Mouse (Mus musculus) activated CD4-positive, CD25-positive, alpha-beta regulatory T cell, adult 4 months (primary cell): Measurements from ENCODE around the gene Ldhd. TPM values are rescaled to one million over a fixed set of nuclear protein-coding genes. Genes with fewer than 3 reads are reported as not detected.

ENCODE experiments used
- ATAC-seq: one replicate; pipeline ENCODE4 v1.8.0; 2017
- polyA plus RNA-seq, 2 experiments: library from polyadenylated mRNA; unstranded; fragments of 100-300 nt; shearing (Covaris generic); gene quantifications; one replicate each; pipeline ENCODE4 v1.2.1; 2017

Gene Ldhd
- 1 to 10 TPM in 1 of 2 experiments, under 1 TPM in 1; 0.18 to 1.2 TPM for polyA plus RNA-seq

DNA sequence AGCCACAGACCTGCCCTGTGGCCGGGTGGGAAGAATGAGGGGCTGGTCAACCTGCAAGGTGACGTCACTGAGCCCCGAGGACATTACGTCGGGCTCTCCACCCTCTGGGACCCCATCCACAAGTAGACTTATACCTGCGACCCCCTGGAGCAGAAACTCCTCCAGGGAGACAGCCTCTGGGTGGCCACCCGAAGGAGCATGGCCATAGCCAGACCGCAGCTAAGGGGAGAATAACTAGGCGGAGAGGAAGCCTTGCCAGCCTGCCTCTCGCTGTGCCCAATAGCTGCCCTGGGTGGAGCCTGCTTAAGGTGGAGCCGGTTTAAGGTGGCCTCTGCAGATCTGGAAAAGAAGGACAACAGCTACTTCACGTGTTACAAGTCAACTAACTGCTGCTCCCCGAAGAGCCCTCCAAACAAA lies at the start of gene Ldhd:
Ldhd (minus strand) TSS at position 270 of the 417 bp plus-strand sequence.
- ATAC-seq = no peak

DNA sequence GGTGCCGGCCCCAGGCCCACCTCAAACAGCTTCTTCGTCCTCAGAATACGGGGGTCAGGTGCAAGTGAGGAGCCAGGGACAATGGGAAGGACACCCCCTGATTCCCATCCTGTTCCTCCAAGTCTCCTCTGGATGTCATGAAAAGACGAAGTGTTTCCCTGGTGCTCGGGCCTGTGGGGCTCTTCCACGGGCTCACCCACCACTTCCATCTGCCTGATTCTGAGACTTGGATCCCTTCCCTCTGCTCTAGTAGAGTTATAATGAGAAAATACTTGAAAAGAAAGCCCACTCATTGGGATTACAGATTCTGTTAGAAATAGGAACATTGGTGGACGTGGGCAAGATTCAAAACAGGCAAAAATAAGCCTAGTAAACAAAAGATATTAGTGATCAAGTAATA lies 48.7 kb upstream of the Ldhd start:
- no peak for ATAC-seq

DNA sequence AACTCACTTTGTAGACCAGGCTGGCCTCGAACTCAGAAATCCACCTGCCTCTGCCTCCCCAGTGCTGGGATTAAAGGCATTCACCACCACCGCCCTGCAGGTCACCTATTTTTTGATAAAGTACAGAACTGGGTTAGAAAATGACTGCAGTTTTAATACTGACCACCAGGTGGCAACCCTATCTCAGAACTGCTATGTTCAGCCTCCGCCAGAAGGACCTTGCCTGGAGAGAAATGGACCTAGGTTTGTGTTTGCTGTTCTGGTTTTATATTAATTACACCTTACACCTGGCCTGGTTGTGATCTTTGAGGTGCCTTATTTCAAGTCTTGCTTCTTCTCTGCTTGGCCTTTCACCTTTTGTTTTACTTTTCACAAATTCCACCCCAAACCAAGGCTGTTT lies 47.9 kb upstream of the Ldhd start:
- ATAC-seq = peak; percentile 78

GRCm38 (mm10) chr8:111676237-111676636 lies 46.1 kb upstream of the Ldhd start:
- ATAC-seq = no peak

DNA sequence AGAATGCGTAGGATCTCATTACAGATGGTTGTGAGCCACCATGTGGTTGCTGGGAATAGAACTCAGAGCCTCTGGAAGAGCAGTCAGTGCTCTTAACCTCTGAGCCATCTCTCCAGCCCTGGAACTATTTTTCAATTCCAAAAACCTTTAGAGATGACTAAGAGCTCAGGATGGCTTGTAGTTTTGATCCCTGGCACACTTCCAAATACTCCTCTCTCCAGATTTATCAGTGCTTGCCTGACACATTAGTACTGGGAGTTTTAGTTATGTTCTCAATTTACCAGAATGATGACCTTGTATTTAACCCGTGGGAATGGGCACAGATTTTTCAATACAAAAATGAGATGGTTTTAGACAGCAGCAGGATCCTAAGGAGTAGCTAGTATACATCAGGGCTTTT lies 36.6 kb upstream of the Ldhd start:
- ATAC-seq = no peak

GRCm38 (mm10) chr8:111662473-111662872 lies 32.3 kb upstream of the Ldhd start:
- ATAC-seq = peak; percentile 45

GRCm38 (mm10) chr8:111658819-111659423 lies 28.7 kb upstream of the Ldhd start:
- peak; percentile 57 for ATAC-seq

DNA sequence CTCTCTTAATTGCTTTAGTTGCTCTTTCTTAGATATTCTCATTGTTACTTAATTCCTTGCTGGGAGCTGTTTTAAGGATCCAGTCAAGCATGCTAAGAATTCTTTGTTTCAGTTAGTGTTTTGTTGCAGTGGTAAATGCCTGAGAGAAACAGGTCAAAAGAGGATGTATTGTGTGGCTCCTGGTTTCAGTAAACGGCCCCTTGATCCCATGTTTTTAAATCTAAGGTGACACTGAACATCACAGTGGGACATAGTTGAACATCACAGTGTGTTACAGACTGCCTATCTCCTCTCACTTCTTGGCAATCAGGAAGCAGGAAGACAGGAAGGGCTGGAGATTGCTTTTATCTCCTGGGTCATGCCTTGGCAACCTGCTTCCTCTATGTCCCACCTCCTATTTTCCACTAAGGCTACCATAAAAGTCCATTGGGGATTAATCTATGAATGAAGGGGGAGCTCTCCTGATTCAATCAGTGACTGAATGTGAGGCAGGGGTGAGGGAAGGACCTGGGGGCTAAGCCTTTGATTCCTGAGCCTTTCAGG lies 27.2 kb upstream of the Ldhd start:
- ATAC-seq = no peak

- ATAC-seq = no peak
Measured at GRCm38 (mm10) chr8:111653524-111653923, 23.4 kb upstream of the Ldhd start.

DNA sequence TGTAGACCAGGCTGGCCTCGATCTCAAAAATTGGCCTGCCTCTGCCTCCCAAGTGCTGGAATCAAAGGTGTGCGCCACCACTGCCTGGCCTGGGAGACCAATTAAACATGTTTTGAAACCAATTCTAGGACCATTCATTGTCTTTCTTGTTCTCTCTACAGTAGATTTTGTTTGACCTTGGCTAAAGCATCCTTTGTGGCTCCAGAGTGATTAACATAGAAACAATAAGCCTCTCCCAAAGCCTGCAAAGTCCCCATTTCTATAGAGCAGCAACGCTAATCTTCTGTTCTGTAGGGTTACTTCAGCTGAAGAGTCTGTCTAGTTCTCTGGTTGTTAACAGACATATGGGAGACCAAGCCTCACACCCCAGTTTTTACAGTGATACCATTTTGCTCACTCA lies 20.5 kb upstream of the Ldhd start:
- ATAC-seq = no peak

DNA sequence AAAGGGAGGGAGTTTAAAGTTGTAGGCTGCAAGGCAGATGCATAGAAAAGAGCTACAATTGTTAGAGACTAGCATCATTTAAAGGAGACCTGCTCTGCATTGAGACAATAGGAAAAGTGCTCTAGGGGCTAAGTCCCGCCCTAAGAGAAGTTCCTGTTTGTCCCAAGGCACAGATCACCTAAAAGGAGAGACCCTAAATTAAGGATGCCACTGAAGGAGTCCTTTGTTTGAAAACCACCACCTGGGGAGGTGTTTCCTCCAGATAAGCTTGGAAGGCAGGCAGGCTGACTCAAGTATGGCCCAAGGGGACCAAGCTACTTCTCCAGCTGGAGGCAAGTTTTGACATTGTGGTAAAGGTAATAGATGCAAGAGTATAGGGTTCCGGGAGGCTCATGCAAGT lies 18.7 kb upstream of the Ldhd start:
- no peak for ATAC-seq

DNA sequence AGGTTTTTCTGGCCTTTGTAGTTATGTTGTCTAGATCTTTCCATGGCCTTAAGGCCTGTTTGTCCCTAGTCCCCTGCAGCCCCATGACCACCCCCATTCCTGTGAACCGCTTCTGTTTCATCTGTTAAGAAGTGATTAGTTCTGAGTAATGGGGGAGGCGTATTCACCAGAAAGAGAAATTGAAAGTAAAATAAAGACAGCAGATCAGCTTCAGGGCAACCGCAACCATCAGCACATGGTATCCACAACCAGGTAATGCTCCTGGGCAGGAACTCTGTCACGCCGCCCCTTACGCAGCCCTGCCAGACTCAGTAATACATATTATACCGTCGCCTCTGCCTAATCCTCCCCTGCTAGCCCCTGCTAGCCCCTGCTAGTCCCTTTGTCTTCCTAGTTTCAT lies 15.5 kb upstream of the Ldhd start:
- peak; percentile 67 for ATAC-seq

DNA sequence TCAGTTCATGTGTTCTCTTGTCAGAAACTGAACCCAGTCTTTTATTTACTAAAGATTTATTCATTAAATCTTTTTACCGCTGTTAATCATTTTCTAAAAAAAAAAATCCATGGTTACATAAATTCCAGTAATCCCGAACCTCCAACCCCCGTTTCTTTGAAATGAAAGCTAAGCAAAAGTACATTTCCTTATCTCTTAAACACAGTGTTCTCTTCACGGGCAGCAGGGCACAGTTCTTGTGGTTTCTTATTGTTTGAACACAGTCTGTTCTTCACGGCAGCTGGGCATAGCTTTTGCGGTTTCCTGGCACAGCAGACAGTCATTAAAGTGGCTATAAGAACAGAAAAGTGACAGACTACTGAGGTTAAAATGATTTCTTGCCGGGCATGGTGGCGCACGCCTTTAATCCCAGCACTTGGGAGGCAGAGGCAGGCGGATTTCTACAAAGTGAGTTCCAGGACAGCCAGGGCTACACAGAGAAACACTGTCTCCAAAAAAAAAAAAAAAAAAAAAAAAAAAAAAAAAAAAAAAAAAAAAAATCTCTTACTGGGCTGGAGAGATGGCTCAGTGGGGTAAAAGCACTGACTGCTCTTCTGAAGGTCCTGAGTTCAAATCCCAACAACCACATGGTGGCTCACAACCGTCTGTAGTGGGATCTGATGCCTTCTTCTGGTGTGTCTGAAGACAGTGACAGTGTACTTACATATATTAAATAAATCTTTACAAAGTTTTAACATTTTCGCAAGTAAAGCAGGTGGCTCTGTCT lies 14.3 kb upstream of the Ldhd start:
- peak; percentile 58 for ATAC-seq

DNA sequence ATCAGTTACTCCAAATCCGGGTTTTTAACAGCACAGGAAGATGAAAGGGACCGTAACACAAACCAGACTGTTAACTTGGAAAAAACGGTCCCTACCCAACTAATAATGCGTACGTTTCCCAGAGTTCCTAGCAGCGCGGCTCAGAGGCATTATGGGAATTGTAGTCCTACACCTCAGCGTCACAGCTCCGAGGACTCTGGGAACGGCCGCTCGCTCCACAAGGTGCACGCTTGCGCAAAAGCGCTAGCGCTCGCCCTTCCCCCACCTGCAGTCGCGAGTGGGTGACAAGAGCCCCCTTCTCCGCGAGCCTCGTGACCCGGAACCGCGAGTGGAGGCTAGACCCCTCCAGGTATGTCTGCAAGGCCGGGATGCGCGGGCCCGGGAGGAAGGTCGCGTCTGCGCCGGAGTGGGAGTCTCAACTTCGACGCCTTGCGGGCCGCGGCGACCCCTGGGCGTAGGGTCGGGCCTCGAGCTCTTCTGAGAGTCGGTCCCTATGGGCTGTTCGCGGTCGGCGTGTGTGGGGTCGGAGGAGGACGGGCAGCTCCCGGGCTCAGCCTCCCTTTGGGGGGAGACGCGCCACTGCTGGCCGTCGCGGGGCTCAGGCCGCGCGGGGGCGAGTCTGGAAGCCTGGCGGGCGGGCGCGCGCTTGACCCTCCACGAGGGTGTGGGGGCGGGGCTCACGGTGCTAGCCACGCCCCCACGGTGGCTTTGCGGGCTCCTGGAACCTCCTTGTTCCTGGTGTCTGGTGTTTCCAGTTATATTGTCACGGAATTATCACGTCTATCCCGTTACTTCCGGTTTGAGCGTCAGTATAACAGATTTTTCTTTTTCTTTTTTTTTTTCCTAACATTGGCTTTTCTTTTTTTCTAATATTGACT lies 13.3 kb upstream of the Ldhd start, which contains the start of gene Zfp1:
Zfp1 (plus strand) TSS at position 138 of the 878 bp plus-strand sequence.
- peak; percentile 76 for ATAC-seq

GRCm38 (mm10) chr8:111642939-111643263 lies 12.7 kb upstream of the Ldhd start:
- no peak for ATAC-seq

DNA sequence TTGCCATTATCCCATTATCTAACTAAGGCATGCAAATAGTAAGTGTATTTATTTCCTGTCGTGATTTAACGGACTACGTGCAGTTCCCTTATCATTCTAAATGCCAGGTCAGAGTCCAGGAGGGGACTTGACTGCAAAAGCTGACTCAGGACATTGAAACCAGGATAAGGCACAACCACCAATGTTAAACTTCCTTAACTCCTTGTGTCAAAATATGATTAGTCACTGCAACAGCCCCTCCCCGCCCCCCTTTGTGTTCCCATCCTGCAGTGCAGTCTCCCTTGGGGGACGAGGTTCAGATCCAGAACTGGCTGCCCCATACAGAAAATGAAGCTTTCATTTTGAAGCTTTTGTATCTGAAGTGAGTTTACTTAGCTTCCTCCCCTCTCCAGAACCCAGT lies 12.3 kb upstream of the Ldhd start:
- ATAC-seq = no peak

GRCm38 (mm10) chr8:111641064-111641463 lies 10.9 kb upstream of the Ldhd start:
- ATAC-seq = no peak

DNA sequence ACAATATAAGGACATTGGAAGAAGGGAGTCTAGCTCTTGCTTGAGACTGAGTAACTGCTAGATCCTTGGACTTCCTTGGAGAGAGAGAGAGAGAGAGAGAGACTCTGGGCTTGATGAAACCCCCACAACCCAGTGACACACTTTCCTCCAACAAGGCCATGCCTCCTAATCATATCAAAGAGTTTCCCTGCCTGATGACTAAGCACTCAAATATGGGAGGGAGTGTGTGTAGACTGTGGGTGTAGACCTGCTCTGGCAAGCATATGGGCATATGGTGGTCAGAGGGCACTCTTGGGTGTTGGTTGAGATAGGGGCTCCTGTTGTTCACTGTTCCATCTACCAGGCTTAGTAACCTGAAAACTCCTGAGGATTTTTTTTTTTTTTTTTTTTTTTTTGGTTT lies 7.9 kb upstream of the Ldhd start:
- ATAC-seq = no peak

DNA sequence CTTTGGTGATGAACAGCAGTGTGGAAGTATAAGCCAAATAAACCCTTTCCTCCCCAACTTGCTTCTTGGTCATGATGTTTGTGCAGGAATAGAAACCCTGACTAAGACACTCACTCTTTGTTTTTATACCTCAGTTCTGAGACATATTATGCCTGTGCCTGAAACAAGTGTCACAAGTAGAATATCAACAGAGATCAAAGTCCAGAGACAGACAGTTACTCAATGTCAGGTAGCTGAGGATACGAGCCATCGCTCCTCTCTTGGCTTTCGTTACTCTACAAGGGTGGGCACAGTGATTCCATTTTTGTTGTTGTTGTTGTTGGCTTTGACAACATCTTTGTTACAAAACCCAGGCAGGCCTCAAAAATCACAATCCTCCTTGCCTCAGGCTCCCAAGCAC lies 2.8 kb upstream of the Ldhd start:
- no peak for ATAC-seq

- no peak for ATAC-seq
Measured at GRCm38 (mm10) chr8:111631589-111631988, 1.4 kb upstream of the Ldhd start.

- ATAC-seq = no peak
Measured at GRCm38 (mm10) chr8:111628894-111629501, 1.2 kb downstream of the Ldhd start.

GRCm38 (mm10) chr8:111628401-111628800 lies 1.8 kb downstream of the Ldhd start:
- ATAC-seq = no peak

DNA sequence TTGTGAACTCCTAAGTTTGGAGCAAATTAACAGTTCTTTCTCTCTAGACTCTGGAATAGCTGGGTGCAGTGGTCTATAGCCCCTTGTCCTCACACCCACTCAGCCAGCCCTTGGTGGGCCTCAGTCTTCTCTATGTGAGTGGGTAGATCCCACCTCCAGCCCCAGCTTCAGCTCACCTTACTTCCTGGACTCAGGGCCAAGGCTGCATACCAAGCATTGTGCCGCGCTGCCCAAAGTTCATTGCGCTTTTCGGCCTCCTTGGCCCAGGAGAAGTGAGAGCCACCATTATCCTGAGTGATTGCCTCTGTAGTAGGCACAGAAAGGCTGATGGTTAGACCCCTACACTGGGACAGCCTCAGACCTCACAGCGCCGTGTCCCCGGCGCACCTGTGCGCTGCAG lies 2.3 kb downstream of the Ldhd start:
- ATAC-seq = no peak
